Mouse (Mus musculus): ENCODE results near the gene Apex2.

DNA sequence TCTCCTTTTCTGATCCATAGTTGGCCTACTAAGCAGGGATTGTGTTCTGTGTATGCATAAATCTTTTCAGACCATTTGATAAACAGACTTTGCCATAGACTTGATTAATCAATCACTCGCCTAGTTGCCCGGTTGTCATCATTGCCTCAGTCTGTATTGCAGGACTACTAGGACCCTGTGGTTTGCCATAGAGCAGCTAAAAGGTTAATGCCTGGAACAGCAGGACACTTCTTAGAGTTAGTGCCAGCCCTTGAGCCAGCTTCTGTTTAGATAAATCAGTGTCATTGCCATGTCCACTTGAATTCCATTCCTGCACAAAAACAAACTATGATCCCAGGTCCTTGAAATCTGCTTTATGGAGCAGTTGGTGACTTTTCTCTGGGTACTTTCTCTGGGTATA lies 9.2 kb upstream of the Apex2 start:
- TF ChIP-seq CTCF (IDR thresholded peaks at IDR 0.05; ENCODE audit: low read depth) (no peak), EP300 (IDR thresholded peaks at IDR 0.05; ENCODE audit: low read depth) (no peak)

All from liver, postnatal 0 days (tissue).